Mouse (Mus musculus): ENCODE data around the gene Gm11992. TPM values are rescaled to one million over a fixed set of nuclear protein-coding genes. Genes with fewer than 3 reads are reported as not detected.

Gene Gm11992
- polyA plus RNA-seq, 1 experiment from 2014 or later: 0.75 TPM

DNA sequence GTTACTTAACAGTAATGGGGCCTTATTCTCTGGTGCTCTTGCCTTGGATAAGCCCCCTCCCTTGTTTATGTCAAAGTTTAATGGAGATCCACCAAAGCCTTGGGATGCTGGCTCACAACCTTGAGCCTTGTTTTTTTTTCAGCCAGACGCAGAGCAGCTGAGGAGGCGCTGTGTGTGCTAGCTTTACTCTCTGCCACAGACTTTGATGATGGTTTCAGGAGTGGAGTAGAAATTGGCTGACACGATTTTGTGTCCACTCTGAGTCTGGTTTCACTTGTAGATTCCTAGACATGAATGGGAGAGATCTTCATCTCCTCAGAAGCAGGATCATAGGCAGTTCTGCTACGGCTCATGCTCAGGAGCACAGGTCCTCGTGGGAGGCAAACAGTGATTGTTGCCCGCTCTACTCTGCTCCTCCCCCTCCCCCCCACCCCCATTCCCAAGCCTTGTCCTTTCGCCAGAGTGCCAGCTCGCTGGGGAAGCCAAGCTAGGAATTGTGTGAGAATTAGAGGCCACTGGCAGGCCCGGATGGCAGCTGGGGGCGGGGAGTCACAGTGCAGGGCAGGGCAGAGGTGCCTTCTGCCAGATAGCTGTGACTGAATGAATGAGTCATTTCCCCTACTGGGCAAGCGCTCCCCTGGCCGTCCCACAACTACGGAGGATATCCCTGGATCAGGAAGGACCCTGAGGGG is 69.1 kb downstream of the Gm11992 start:
- H3K4me2 ChIP-seq: peak overlapping the region; percentile 96
- H3K4me3 ChIP-seq: peak overlapping the region; percentile 46
- no peaks in the 10 kb centered on the region for H3K36me3 ChIP-seq (ENCODE audit: poor library complexity, severe bottlenecking)
- 4% methylated on average over 13 of the region's 13 CpGs for WGBS
- H3K4me1 ChIP-seq: peaks cover 27% of the 10 kb centered on the region
- no peaks in the 10 kb centered on the region for H3K9me3 ChIP-seq (replicated peaks)
- peak; percentile 56 for ATAC-seq
- no peak overlapping the region for H3K27ac ChIP-seq
- H3K27me3 ChIP-seq: peaks cover 55% of the 10 kb centered on the region
- no peak overlapping the region for H3K9ac ChIP-seq

DNA sequence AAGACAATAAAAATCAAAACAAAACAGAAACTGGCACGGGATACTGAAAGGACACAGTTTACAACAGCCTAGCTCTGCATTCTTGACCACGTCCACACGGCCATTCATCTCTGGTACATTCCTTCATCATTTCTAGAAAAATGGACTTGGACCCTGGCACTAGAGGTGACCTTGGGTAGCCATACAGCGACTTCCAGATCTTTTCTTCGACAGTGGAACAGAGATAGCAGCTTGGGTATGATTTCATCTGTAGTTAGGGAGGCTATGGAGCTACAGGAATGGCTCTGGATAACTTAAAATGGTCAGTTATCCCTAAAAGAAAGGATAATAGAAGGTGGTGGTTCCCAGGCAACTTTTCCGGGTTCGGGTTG is 69.6 kb downstream of the Gm11992 start, which contains the start of gene Upp1:
Upp1 (plus strand) TSS at position 54 of the 371 bp plus-strand sequence.
- Histone ChIP-seq H3K4me3 (peak within 1 kb of the TSS; percentile 46), H3K27ac (no peak within 1 kb of the TSS), H3K4me2 (peak within 1 kb of the TSS; percentile 96), H3K9me3 (replicated peaks) (no peaks in the 10 kb centered on the region), H3K36me3 (ENCODE audit: poor library complexity, severe bottlenecking) (no peaks in the 10 kb centered on the region), H3K4me1 (peaks cover 27% of the 10 kb centered on the region), H3K27me3 (peaks cover 55% of the 10 kb centered on the region), H3K9ac (peak within 1 kb of the TSS; percentile 45)
- ATAC-seq: 0 out of 2 replicates have a peak, but pooled peaks have one; percentile 3
- WGBS: 1% methylated on average over 7 of the region's 7 CpGs

DNA sequence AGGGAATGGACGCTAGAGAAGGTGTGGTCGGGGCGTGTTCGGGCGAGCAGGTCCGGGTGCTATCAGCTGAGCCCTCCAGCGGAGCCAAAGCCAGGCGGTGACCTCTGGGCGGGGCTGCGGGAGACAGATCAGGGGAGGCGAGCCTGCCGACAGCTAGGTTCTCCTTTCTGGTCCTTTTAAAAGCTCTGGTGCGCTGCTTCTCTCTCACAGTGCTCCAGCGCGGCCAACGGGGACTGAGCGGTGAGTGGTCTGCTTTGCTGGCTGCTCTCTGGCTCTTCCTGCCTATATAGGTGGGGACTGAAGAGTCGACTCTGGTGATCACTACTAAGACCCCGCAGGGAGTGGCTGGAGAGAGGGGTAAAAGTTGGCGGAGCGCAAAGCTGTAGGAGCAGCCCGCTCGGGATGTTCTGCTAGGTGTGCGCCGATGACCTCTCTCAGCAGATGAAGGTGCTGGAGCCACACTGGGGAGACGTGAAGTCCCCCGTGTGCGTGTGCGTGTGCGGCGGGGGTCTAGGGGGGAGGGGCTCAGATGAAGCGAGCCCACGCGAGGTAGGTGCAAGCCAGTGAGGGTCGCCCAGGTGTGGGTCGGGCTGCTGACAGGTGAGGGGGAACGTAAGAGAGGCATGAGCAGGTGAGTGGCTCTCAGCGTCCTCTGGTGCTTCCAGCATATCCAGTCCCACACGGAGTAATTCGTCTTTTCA is 70.2 kb downstream of the Gm11992 start:
- ATAC-seq: peak; percentile 45
- H3K27me3 ChIP-seq: peaks cover 55% of the 10 kb centered on the region
- no peaks in the 10 kb centered on the region for H3K36me3 ChIP-seq (ENCODE audit: poor library complexity, severe bottlenecking)
- H3K27ac ChIP-seq: no peak overlapping the region
- peak overlapping the region; percentile 46 for H3K4me3 ChIP-seq
- H3K9me3 ChIP-seq (replicated peaks): no peaks in the 10 kb centered on the region
- under 1% methylated on average over 40 of the region's 40 CpGs for WGBS
- H3K9ac ChIP-seq: peak overlapping the region; percentile 45
- peak overlapping the region; percentile 96 for H3K4me2 ChIP-seq
- peaks cover 27% of the 10 kb centered on the region for H3K4me1 ChIP-seq

Other genes with a start within 250 kb of the Gm11992 start
- 0.04 and 0.09 TPM in 2 replicates for gene Pkd1l1, start 75.3 kb upstream of the Gm11992 start, polyA plus RNA-seq (2015; fragmentation: Nextera tagmentation; extraction: Ambion mirVana)
- gene Hus1, start 37.4 kb upstream of the Gm11992 start, polyA plus RNA-seq (2015; fragmentation: Nextera tagmentation; extraction: Ambion mirVana): 13.8 and 14.5 TPM in 2 replicates
- not detected in 2 replicates for gene Sun3, start 397 bp downstream of the Gm11992 start, polyA plus RNA-seq (2015; fragmentation: Nextera tagmentation; extraction: Ambion mirVana)
- gene Upp1, start 69.5 kb downstream of the Gm11992 start, polyA plus RNA-seq (2015; fragmentation: Nextera tagmentation; extraction: Ambion mirVana): 2.7 and 3.2 TPM in 2 replicates
- gene Abca13, start 143.3 kb downstream of the Gm11992 start, polyA plus RNA-seq (2015; fragmentation: Nextera tagmentation; extraction: Ambion mirVana): 0.01 and 0.14 TPM in 2 replicates